Mouse (Mus musculus): Measurements from ENCODE around the gene Trpm3.

GRCm38 (mm10) chr19:22300906-22301305 lies 162.1 kb downstream of the Trpm3 start:
- no peak for TF ChIP-seq CTCF (IDR thresholded peaks at IDR 0.05; ENCODE audit: low read depth)
- no peak for TF ChIP-seq EP300 (IDR thresholded peaks at IDR 0.05; ENCODE audit: low read depth)
